Mouse (Mus musculus) ovary, adult 18-20 months (tissue): ENCODE measurements around the gene Pou5f2.

ENCODE experiments used
- DNase-seq: peaks from one replicate; pipeline ENCODE4 v3.0.0; 2022; ENCODE audit warnings: low spot score, mixed read lengths

Pou5f2 gene

DNA sequence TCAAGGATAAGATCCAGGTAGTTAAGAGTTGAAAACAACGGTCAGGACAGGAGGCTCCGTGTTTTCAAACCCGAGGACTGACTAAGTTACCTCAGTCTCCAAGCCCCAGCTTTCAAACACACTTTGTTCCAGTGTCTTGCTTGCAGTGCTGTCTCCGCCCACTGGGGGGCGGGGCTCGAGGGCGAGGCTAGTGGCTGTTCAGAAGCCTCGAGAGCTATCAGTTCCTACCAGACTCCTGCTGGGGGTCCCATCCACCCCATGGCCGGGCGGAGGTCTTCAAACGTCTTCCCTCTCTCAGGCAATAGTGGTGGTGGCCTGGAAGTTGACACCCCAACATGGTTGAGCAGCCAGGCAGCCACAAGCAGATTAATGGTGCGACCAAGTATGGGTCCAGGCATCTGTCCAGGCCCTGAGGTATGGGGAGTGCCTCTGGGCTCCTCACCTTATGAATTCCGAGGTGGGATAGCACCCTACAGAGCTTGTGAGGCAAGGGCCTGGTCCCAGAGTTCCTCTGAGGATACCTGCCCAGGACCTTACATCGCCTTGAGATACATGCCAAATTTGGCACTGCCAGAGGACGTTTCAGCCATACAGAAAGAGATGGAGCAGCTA lies at the start of gene Pou5f2:
Gene Pou5f2, plus strand, starts transcription at position 220 of the 612 bp plus-strand sequence.
- DNase-seq = no peak

DNA sequence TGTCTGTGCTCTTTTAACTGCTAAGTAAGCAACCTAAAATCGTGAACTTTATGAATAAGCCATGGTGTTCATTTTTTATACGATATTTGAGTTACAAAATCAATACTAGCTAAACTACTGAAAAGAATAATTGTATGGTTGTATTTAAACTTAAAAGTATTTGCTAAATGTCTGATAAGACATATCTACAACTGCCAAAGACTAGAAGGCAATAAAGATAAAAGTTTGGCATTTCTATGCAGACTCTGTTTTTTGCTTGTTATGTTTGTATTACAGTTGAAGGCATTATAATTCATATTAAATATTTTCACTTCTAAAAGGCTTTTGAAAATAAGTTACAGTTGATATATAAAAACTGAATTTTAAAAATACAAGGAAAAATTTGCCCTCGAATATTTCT lies 48.5 kb upstream of the Pou5f2 start:
- DNase-seq = no peak

DNA sequence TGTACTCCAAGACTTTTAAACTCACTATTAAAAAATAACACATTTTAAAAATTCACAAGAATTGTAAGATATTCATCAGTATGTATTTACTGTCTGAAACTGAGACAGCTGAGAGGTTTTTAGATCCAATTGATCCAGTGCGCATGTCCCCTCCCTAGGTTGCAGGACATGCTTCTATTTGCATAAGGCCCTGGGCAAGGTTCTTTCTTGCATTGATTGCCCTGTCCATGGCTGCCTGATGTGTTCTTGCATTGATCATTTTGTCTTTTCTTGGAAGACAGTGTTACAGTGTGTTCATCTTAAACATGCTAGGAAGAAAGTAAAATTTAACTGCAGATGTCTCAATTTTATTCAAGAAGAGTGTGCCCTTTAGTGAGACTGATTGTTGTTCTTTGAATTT lies 47.6 kb upstream of the Pou5f2 start:
- DNase-seq = no peak

DNA sequence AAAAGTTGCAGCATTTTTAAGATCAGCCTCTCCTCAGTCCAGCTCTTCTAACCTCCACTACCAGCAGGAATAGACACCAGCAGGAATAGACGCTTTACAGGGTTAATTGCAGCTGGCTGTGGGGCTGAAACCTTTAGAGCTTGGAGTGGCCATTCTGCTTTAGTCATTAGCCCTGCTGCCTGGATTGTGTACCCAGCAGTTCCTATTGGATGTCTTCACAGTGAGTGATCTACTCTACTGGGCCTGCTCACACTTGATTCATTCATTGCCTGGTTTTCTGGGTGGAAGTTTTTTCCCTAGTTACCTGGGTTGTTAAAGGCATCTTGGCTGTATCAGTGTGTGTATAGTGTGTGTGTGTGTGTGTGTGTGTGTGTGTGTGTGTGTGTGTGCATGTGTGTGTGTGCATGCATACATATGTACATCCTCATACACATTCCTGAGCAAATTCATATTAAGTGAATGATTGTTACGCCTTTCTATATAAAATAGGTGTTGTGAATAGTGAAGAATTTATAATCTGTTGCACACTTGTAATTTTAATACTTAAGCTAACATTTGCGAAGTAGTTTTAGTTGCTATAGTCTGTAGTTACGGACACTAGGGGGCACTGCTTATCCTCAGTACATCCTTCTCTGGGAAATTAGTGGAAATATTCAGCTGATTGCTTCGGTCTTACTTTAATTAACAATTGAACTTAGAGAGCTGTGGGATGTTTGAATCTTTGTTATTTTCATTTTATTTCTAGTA lies 42.4 kb upstream of the Pou5f2 start:
- no peak for DNase-seq

DNA sequence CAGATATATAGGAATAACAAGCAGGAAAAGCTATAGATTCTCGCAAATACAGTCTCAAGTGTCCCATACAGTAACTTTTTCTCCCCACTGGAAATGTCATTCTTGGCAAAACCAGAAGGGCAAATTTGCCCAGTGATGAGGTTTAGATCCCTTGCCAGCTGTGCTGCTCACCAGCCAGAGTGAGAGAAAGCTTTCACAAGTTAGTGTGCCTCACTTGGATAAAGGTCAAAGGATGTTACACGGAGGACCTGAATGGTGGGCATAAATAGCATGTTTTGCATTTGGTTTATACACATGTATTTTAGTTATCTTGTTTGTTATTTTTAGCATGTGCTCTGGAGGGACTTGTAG lies 41.9 kb upstream of the Pou5f2 start:
- no peak for DNase-seq

DNA sequence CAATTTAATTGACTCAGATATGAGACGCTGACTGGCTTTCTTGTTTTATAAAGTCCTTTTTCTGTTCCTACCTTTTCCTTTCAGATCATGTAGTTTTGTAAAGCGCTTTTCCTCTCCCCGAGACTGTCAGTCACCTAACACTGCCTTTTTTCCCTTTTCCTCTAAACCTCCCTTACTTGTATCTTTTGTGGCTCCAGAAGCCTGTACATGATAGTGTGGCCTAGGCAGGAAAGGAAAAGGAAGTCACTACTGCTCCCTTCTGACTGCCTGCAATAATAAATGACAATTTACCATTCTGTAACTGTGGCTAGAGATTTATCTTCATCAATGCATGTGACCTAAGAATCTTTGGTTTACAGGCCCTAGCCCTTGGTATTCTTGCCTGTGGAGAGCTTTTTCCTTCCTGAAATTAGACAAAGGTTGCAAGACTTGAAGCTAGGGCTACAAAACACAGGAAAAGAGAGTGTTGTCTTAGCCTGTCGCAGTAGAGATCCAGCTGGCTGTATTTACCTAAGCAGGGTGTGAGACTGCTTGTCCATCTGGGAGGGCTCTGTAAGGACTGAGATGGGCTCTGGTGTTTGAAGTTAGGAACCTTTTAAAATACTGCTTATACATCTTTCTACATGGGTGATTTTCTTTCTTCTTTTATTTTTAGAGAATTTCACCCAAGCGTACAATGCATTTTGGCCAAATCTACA lies 33.4 kb upstream of the Pou5f2 start:
- no peak for DNase-seq

DNA sequence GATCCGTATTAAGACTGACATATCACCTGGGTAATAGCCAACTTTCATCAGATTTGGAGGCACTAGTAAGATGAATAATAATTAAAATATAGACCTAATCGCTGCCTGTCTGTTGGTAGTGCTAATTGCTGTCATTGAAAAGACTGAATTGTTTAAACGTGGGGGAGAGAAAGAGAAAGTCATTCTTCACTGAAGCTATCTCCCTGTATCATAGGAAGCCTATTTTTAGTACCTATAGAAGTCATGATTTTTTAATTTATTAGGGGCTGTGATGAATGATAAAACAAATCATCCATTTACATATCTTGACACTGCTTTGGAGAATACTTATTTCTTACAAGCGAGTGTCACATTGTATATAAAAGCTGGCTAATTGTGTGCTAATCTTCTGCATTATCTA lies 20.1 kb upstream of the Pou5f2 start:
- no peak for DNase-seq

DNA sequence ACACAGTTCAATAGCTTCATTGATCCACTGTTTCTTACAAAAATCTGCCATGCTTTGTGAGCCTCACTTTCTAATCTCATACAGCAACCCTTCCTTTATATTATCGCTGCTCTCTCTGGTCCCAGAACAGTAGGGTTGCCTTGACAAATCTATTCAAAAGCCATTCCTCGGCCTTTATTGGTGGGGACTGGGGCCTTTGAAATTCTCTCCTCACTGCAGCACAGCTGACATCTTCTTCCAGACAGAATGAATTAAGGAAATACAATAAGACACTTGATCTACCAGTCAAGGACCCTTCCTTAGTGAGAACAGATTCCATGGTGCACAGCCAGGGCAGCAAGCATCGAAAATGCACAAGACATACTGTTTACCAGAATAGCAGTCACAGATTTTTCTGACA lies 19.4 kb upstream of the Pou5f2 start:
- no peak for DNase-seq

DNA sequence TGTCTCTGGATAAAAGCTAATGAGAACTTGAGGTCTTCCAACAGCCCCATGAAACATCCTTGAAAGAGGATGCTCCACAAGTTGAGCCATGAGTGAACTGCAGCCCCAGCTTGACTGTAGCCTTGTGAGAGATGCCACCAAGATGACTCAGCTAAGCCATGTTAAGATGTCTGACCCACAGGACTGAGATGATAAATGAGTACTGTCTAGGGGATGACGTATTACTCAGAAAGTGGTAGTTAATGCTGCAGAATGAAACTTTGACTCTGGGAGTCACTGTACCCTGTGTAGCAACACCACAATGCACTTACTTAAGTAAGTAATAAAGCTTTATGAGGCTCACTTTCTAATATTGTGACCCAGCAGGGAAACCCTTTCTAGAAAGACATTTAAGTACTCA lies 14.5 kb upstream of the Pou5f2 start:
- no peak for DNase-seq

DNA sequence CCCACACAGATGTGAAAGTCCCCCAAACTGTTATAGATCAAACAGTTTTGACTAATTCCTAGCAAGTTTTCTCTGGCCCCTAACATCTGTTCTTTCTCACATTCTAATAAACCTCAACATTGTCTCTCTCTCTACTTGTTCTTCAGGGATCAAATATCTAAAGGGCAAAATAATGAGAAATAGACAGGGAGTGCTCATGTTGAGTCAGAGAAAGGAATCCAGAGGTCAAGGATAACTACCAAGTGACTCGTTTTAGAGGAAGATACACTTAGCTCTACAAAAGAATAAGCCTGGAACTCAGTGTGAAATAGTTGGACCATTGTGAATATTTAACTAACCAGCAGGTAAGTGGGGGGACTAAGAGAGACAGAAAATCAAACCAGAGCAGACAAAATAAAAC lies 8.1 kb downstream of the Pou5f2 start:
- no peak for DNase-seq

DNA sequence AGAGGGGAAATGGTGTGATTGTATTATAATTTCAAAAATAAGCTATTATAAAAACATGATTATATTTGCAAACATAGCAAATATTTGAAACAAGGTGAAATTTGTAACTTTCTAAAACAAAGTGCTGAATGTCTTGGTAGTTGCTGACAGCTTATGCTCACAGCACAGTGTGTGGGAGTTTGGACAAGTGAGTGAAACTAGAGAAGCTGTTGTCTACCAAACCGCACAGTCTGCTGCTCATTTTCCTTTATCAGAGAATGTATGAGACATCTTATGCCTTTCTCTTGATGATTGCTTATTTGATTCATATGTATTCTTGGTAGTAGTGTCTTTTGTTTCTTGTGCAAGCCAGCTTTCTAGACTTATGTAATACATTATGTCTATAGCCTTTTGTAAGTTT lies 12.5 kb downstream of the Pou5f2 start:
- no peak for DNase-seq

DNA sequence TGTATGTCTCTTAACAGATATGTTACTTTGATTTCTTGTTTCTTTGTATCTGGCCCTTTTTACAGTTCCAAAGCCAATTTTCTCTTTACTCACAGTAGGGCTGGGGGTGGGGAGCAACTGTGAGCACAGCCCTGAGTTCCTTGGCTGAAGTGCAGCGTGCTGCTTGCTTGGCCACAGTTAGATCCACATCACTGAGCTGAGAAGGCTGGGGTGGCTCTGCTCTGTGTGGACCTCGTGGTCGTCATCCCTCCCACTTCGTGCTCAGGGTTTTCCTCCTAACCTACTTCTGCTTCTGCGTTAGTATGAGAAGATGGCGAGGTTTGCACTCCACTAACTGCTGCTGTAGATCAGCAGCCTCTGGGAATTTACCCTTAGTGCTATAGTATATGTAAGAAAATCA lies 18.5 kb downstream of the Pou5f2 start:
- DNase-seq = no peak

DNA sequence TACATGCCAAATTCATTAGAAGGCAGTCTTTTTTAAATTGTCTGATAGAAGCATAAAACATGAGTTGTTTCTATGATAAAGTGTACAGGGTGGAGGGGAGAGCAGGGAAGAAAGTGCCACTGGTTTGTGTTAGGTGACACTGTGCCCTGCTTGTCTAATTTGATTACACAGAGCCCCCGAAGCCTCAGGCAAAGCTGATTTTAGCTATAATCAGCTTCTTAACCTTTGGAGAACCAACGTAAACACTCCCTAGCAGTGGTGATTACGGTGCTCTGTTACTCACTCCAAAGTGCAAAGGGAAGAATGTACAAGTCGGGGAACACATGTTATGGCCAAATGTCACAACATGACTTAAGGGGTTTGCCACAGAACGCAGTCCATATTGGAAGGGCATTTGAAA lies 20.4 kb downstream of the Pou5f2 start:
- DNase-seq = no peak
